Mouse (Mus musculus) CH12.LX (cell line): ENCODE measurements at regions not wholly inside any gene's neighbourhood (a gene's known extent, or its start where the extent isn't known, plus 50 kb on each side); places are given as distances from the start of the nearest gene placed in this dataset.

Experiments used
- DNase-seq: peaks from one replicate; pipeline ENCODE4 v3.0.0-alpha.2; 2013; ENCODE audit errors: extremely low read depth
- H3K27ac ChIP-seq: 2 replicates; pipeline ENCODE4 v1.5.1; 2012; ENCODE audit warnings: low read depth, mild to moderate bottlenecking, control low read depth, moderate library complexity; ENCODE audit not compliant: insufficient read depth
- H3K27me3 ChIP-seq: replicated peaks from 2 replicates; pipeline ENCODE3; 2012; ENCODE audit warnings: inconsistent platforms
- H3K36me3 ChIP-seq, 2 experiments: replicated peaks in 1 of 2; 2 replicates each; pipeline versions ENCODE3 to v1.6.1; 2012; ENCODE audit warnings: inconsistent platforms in 1 of 2, low read length in 1 of 2, mild to moderate bottlenecking in 1 of 2, mixed read lengths in 1 of 2, moderate library complexity in 1 of 2; ENCODE audit not compliant: control insufficient read depth in 1 of 2, insufficient read depth in 1 of 2
- H3K4me1 ChIP-seq, 2 experiments: 2 replicates each; pipeline ENCODE4 v1.6.1; 2012; ENCODE audit warnings: inconsistent platforms in 1 of 2, moderate library complexity in 1 of 2; ENCODE audit not compliant: insufficient read depth in 2 of 2, control insufficient read depth in 1 of 2
- H3K4me2 ChIP-seq: 2 replicates; pipeline ENCODE4 v1.6.1; 2012; ENCODE audit warnings: low read depth, mild to moderate bottlenecking, control low read depth; ENCODE audit not compliant: poor library complexity, insufficient read depth, severe bottlenecking
- H3K4me3 ChIP-seq, 3 experiments: fragments of 150-350 bp in 1 of 3; sonication (generic) in 1 of 3; replicated peaks in 1 of 3; 2 replicates each; pipeline versions ENCODE3 to v1.5.1; 2011 to 2012; ENCODE audit warnings: low read depth in 2 of 3, low read length in 2 of 3, mild to moderate bottlenecking in 2 of 3, moderate library complexity in 2 of 3, control low read depth in 1 of 3, improper control_type of control experiment in 1 of 3, inconsistent platforms in 1 of 3, mixed read lengths in 1 of 3; ENCODE audit not compliant: poor library complexity in 1 of 3
- H3K79me2 ChIP-seq: replicated peaks from 2 replicates; pipeline ENCODE4 v1.6.1; 2012; ENCODE audit warnings: mild to moderate bottlenecking, moderate library complexity; ENCODE audit not compliant: control insufficient read depth, poor library complexity, insufficient read depth, severe bottlenecking; ENCODE audit errors: extremely low read depth
- H3K9ac ChIP-seq: 2 replicates; pipeline ENCODE4 v1.6.1; 2012; ENCODE audit warnings: low read depth, mild to moderate bottlenecking, control low read depth, moderate library complexity; ENCODE audit not compliant: insufficient read depth
- H3K9me3 ChIP-seq: replicated peaks from 2 replicates; pipeline ENCODE3; 2012; ENCODE audit warnings: low read length, inconsistent platforms, mixed read lengths
- BHLHE40 ChIP-seq: IDR thresholded peaks from 2 replicates; pipeline ENCODE4 v1.6.1; 2011; ENCODE audit warnings: mild to moderate bottlenecking, low read depth, low read length, improper control_type of control experiment
- E2F4 ChIP-seq: IDR thresholded peaks from 2 replicates; pipeline ENCODE4 v1.6.1; 2011; ENCODE audit warnings: low read depth, low read length, improper control_type of control experiment; ENCODE audit not compliant: insufficient replicate concordance
- ELF1 ChIP-seq: IDR thresholded peaks from 2 replicates; pipeline ENCODE4 v1.6.1; 2014; ENCODE audit warnings: low read depth, mild to moderate bottlenecking, inconsistent platforms, low read length, improper control_type of control experiment
- EP300 ChIP-seq: IDR thresholded peaks from 2 replicates; pipeline ENCODE4 v1.6.1; 2011; ENCODE audit warnings: low read length, improper control_type of control experiment
- HCFC1 ChIP-seq: IDR thresholded peaks from 2 replicates; pipeline ENCODE4 v1.6.1; 2012; ENCODE audit warnings: low read depth, mild to moderate bottlenecking, inconsistent platforms, low read length, improper control_type of control experiment
- JUND ChIP-seq: conservative IDR thresholded peaks from 2 replicates; pipeline ENCODE4 v1.6.1; 2011; ENCODE audit warnings: low read depth, low read length, improper control_type of control experiment
- KAT2A ChIP-seq: IDR thresholded peaks from 2 replicates; pipeline ENCODE4 v1.6.1; 2012; ENCODE audit warnings: low read length, improper control_type of control experiment, inconsistent platforms; ENCODE audit not compliant: insufficient replicate concordance
- MAFK ChIP-seq: IDR thresholded peaks from 2 replicates; pipeline ENCODE4 v1.6.1; 2011; ENCODE audit warnings: low read length, improper control_type of control experiment; ENCODE audit not compliant: insufficient replicate concordance
- MAZ ChIP-seq: IDR thresholded peaks from 2 replicates; pipeline ENCODE4 v1.6.1; 2012; ENCODE audit warnings: low read depth, mild to moderate bottlenecking, inconsistent platforms, low read length, improper control_type of control experiment, moderate library complexity
- MEF2A ChIP-seq: IDR thresholded peaks from 2 replicates; pipeline ENCODE4 v1.6.1; 2014; ENCODE audit warnings: low read depth, mild to moderate bottlenecking, inconsistent platforms, low read length, improper control_type of control experiment, borderline replicate concordance
- MXI1 ChIP-seq: IDR thresholded peaks from 2 replicates; pipeline ENCODE4 v1.6.1; 2011; ENCODE audit warnings: mild to moderate bottlenecking, low read depth, low read length, improper control_type of control experiment
- MYC ChIP-seq: IDR thresholded peaks from 2 replicates; pipeline ENCODE4 v1.6.1; 2011; ENCODE audit warnings: low read depth, mild to moderate bottlenecking, improper control_type of control experiment, low read length
- NELFE ChIP-seq: IDR thresholded peaks from 2 replicates; pipeline ENCODE4 v1.6.1; 2011; ENCODE audit warnings: low read depth, low read length, improper control_type of control experiment
- NRF1 ChIP-seq: IDR thresholded peaks from 2 replicates; pipeline ENCODE4 v1.6.1; 2014; ENCODE audit warnings: low read depth, mild to moderate bottlenecking, inconsistent platforms, low read length, improper control_type of control experiment, moderate library complexity
- PAX5 ChIP-seq: IDR thresholded peaks from 2 replicates; pipeline ENCODE4 v1.6.1; 2012; ENCODE audit warnings: low read length, inconsistent platforms, mixed read lengths
- POLR2A ChIP-seq: IDR thresholded peaks from 2 replicates; pipeline ENCODE4 v1.6.1; 2011; ENCODE audit warnings: low read depth, mild to moderate bottlenecking, improper control_type of control experiment, low read length
- RCOR1 ChIP-seq: conservative IDR thresholded peaks from 2 replicates; pipeline ENCODE4 v1.6.1; 2012; ENCODE audit warnings: low read depth, mild to moderate bottlenecking, inconsistent platforms, low read length, improper control_type of control experiment
- SIN3A ChIP-seq: IDR thresholded peaks from 2 replicates; pipeline ENCODE4 v1.6.1; 2012; ENCODE audit warnings: low read length, improper control_type of control experiment, inconsistent platforms
- TCF12 ChIP-seq: IDR thresholded peaks from 2 replicates; pipeline ENCODE4 v1.6.1; 2014; ENCODE audit warnings: low read depth, mild to moderate bottlenecking, inconsistent platforms, low read length, improper control_type of control experiment
- UBTF ChIP-seq: IDR thresholded peaks from 2 replicates; pipeline ENCODE4 v1.6.1; 2012; ENCODE audit warnings: low read depth, mild to moderate bottlenecking, inconsistent platforms, low read length, improper control_type of control experiment, moderate library complexity
- ZMIZ1 ChIP-seq: IDR thresholded peaks from 2 replicates; pipeline ENCODE4 v1.6.1; 2012; ENCODE audit warnings: low read depth, mild to moderate bottlenecking, inconsistent platforms, low read length, improper control_type of control experiment
- dilution Hi-C: fragments of 300-500 bp; cut with MboI; formaldehyde crosslinking; loops from 2 replicates; pipeline ENCODE4 v1.14.3; 2020; ENCODE audit warnings: low sequenced_read_pairs; ENCODE audit not compliant: extremely low pct_unique_long_range_greater_than_20kb, extremely low pct_ligation_motif_present
- in situ Hi-C: fragments of 300-500 bp; cut with MboI; formaldehyde crosslinking; loops from 3 replicates; pipeline ENCODE4 v1.14.3; 2019; ENCODE audit warnings: low sequenced_read_pairs, low pct_ligation_motif_present, low pct_unique_long_range_greater_than_20kb, mixed read lengths

GRCm38 (mm10) chr15:86738776-86739175, 524.5 kb downstream of the Tbc1d22a start:
- Histone ChIP-seq H3K9me3 (peaks cover 88% of the 10 kb centered on the region), H3K36me3 (no peaks in the 10 kb centered on the region)
- no peak for DNase-seq
- no peak for TF ChIP-seq ZMIZ1
- TF ChIP-seq HCFC1: no peak
- TF ChIP-seq MEF2A: no peak
- TF ChIP-seq EP300: no peak
- TF ChIP-seq SIN3A: no peak
- no peak for TF ChIP-seq UBTF
- TF ChIP-seq PAX5: no peak
- TF ChIP-seq NELFE: no peak
- TF ChIP-seq JUND: no peak
- no peak for TF ChIP-seq NRF1
- TF ChIP-seq POLR2A: no peak
- TF ChIP-seq MAZ: no peak
- TF ChIP-seq MXI1: no peak
- no peak for TF ChIP-seq RCOR1
- TF ChIP-seq E2F4: no peak
- no peak for TF ChIP-seq TCF12
- TF ChIP-seq MAFK: no peak
- TF ChIP-seq BHLHE40: no peak
- TF ChIP-seq MYC: no peak
- no peak for TF ChIP-seq KAT2A
- TF ChIP-seq, all 38 proteins: peak for 0
- H3K4me2 ChIP-seq: no peak overlapping the region
- dilution Hi-C loops: no loop called here
- H3K4me1 ChIP-seq: no peaks in the 10 kb centered on the region
- no peak overlapping the region for H3K9ac ChIP-seq
- H3K27me3 ChIP-seq: no peaks in the 10 kb centered on the region
- in situ Hi-C loops: no loop called here
- no peaks in the 10 kb centered on the region for H3K79me2 ChIP-seq
- H3K4me3 ChIP-seq: no peak overlapping the region
- H3K27ac ChIP-seq: no peak overlapping the region

GRCm38 (mm10) chr15:86751436-86752136, 537.3 kb downstream of the Tbc1d22a start:
- H3K9ac ChIP-seq: no peak overlapping the region
- H3K9me3 ChIP-seq: peaks cover 72% of the 10 kb centered on the region
- no peak overlapping the region for H3K4me2 ChIP-seq
- no peaks in the 10 kb centered on the region for H3K27me3 ChIP-seq
- TF ChIP-seq MYC (no peak), ELF1 (no peak)
- TF ChIP-seq, all 38 proteins: peak for 0
- no peaks in the 10 kb centered on the region for H3K36me3 ChIP-seq
- no peaks in the 10 kb centered on the region for H3K4me1 ChIP-seq
- dilution Hi-C loops (no loop called here), in situ Hi-C loops (no loop called here)
- H3K4me3 ChIP-seq: no peak overlapping the region
- no peak overlapping the region for H3K27ac ChIP-seq
- H3K79me2 ChIP-seq: no peaks in the 10 kb centered on the region
- no peak for DNase-seq
